Mouse (Mus musculus): Measurements from ENCODE around the gene Eif2ak1. TPM values are rescaled to one million over a fixed set of nuclear protein-coding genes. Genes with fewer than 3 reads are reported as not detected.

Eif2ak1 gene
- polyA plus RNA-seq, 1 experiment from 2014 or later, result 45.5 TPM

DNA sequence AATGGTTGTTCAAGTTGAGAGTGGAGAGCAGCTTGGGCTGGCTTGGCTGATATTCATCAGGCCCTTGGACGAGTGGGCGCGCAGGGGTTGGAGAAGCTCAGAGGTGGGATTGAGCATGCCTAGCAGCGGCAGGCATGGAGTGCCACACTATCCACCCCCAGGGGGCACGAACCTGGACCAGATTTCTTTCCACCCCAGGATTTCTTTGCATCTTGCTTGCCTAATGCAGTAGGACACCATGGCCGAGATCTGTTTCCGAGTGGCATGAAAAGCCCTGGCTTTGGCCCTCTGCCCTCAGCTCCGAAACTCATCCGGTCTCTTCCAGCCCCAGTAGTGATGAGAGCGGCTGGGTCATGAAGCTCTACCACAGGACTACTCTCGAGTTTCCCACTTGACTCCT is 115.8 kb downstream of the Eif2ak1 start:
- H3K4me2 ChIP-seq, result no peak overlapping the region
- H3K9me3 ChIP-seq, result no peaks in the 10 kb centered on the region
- WGBS, result 83% methylated on average over 11 of the region's 11 CpGs
- no peak overlapping the region for H3K4me3 ChIP-seq
- no peak overlapping the region for H3K27ac ChIP-seq
- peaks cover 4% of the 10 kb centered on the region; the same call in 1 of the 2 replicates for H3K4me1 ChIP-seq (replicated peaks)
- no peak for ATAC-seq (ENCODE audit: low FRiP score)
- H3K27me3 ChIP-seq, result no peaks in the 10 kb centered on the region
- H3K9ac ChIP-seq, result no peak overlapping the region
- H3K36me3 ChIP-seq, result peaks cover 40% of the 10 kb centered on the region

DNA sequence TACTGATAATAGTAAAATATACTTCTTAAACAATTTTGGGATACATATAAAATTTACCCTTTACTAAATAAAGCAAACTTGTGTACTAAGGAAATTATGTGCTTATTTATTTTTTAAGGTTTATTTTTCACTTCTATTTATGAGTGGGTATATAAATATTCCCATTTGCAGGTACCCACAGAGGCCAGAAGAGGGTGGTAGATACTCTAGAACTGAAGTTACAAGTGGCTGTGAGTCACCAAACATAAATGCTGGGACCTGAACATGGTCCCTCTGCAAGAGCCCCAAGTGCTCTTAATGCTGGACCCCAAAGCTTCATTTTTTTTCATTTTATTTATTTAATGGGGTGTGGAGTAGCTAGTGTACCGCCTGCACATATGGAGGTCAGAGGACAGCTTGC is 116.3 kb downstream of the Eif2ak1 start:
- Histone ChIP-seq H3K27ac (no peak overlapping the region), H3K9ac (no peak overlapping the region), H3K27me3 (no peaks in the 10 kb centered on the region), H3K4me1 (replicated peaks) (peaks cover 4% of the 10 kb centered on the region; the same call in 1 of the 2 replicates), H3K4me2 (no peak overlapping the region), H3K9me3 (no peaks in the 10 kb centered on the region), H3K36me3 (peaks cover 35% of the 10 kb centered on the region), H3K4me3 (no peak overlapping the region)
- WGBS, result 86% methylated on average over 1 of the region's 1 CpGs
- no peak for ATAC-seq (ENCODE audit: low FRiP score)

DNA sequence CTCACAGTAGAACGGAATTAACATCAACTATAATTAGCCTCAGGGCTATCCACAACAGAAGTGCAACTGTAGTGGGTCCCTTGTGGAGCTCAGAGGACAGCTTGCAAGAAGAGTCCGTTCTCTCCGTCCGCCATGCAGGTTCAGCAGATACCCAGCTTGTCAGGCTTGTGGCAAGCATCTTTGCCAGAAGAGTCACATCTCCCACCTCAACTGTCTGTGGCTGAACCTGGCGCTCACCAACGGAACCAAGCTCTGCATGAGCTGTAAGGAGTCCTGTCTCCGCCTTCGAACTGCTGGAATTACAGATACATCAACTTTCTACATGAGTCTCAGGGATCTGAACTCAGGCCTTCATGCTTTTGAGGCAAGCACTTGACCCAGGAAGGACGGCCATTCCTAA is 118.6 kb downstream of the Eif2ak1 start:
- Histone ChIP-seq H3K4me3 (no peak overlapping the region), H3K9ac (no peak overlapping the region), H3K4me1 (replicated peaks) (peaks cover 4% of the 10 kb centered on the region; the same call in 1 of the 2 replicates), H3K36me3 (peaks cover 13% of the 10 kb centered on the region), H3K27ac (no peak overlapping the region), H3K4me2 (no peak overlapping the region), H3K9me3 (no peaks in the 10 kb centered on the region), H3K27me3 (no peaks in the 10 kb centered on the region)
- WGBS, result 90% methylated on average over 9 of the region's 9 CpGs
- no peak for ATAC-seq (ENCODE audit: low FRiP score)

DNA sequence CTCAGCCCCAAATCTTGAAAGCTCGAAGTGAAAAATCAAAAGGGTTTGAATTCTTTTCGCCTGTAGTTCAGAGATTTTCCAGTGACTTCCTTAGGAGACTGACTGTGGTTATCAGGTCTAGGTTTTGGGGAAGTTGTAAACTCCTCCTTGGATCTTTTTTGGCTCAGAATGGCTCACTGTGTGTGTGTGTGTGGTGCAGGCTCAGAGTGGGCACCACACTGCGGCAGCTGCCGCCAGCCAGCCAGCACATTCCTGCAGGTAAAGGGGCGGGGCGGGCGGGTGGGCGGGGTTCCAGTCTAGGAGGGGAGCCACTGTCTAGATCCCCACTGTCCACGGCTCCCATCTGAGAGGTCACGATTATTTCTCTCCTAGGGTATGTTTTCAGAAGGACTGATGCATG is 124.0 kb downstream of the Eif2ak1 start:
- 25% methylated on average over 10 of the region's 10 CpGs for WGBS
- no peak overlapping the region for H3K27ac ChIP-seq
- H3K4me1 ChIP-seq (replicated peaks), result no peaks in the 10 kb centered on the region
- H3K9ac ChIP-seq, result no peak overlapping the region
- H3K4me2 ChIP-seq, result no peak overlapping the region
- no peak for ATAC-seq (ENCODE audit: low FRiP score)
- no peaks in the 10 kb centered on the region for H3K27me3 ChIP-seq
- no peak overlapping the region for H3K4me3 ChIP-seq
- H3K9me3 ChIP-seq, result no peaks in the 10 kb centered on the region
- H3K36me3 ChIP-seq, result no peaks in the 10 kb centered on the region

DNA sequence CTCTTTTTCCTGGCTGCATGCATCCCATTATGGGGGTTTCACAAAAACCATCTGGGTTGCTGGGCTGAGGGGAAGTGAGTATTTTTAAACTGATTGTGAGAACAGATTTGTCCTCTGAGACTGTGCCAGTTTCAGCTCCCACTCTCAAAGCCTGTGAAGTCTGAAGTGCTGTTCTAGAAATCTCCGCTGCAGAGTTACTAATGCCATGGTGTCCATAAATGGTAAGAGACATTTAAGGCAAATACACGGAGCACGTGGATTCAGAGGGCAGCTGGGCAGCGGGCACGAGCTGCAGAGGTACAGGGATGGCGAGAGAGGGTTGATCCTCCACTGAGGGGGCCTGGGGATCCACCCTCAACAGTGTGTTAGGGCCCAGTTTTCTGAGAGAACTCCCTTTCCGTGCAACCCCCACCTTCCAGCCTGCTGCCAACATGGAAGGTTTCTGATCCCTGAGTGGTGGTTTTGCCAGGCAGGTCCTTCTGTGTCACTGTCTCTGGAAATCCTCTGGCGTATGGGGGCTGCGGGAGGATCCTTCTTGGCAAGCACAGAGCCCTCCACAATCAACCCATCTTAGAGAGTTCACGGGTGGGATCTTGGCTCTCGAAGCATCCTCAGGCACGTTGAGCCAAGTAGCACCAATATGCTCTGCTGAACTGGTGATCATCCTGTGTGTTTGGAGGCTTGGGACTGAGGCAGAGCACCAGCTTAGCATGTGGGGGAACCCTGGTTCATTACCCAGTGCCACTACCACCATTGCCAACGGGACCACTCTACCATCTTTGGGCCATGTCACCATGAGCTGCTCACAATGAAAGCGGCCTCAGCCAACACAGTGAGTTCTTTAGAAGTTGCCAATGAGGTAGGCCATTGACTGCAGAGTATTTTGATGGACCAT is 125.9 kb downstream of the Eif2ak1 start:
- ATAC-seq (ENCODE audit: low FRiP score), result no peak
- H3K4me2 ChIP-seq, result no peak overlapping the region
- H3K36me3 ChIP-seq, result no peaks in the 10 kb centered on the region
- 93% methylated on average over 14 of the region's 14 CpGs for WGBS
- no peak overlapping the region for H3K27ac ChIP-seq
- H3K9ac ChIP-seq, result no peak overlapping the region
- no peaks in the 10 kb centered on the region for H3K4me1 ChIP-seq (replicated peaks)
- no peak overlapping the region for H3K4me3 ChIP-seq
- H3K9me3 ChIP-seq, result no peaks in the 10 kb centered on the region
- H3K27me3 ChIP-seq, result no peaks in the 10 kb centered on the region

DNA sequence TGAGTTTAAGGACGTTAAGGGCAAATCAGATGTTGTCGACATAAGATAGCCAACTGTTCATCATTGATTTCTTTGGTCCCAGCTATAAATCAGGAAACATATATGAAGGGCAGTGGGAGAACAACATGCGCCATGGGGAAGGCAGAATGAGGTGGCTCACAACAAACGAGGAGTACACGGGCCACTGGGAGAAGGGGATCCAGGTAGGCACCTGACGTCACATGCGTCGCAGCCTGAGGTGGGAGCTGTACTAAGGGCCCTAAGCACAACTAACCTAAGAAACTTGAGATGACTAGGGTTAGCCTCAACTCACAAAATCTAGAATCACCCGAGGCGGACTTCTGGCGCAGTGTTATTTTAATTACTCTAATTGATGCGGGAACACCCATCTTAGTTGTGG is 130.8 kb downstream of the Eif2ak1 start:
- no peak for ATAC-seq (ENCODE audit: low FRiP score)
- Histone ChIP-seq H3K4me2 (no peak overlapping the region), H3K9ac (no peak overlapping the region), H3K4me1 (replicated peaks) (no peaks in the 10 kb centered on the region), H3K36me3 (no peaks in the 10 kb centered on the region), H3K9me3 (no peaks in the 10 kb centered on the region), H3K27me3 (no peaks in the 10 kb centered on the region), H3K4me3 (no peak overlapping the region), H3K27ac (no peak overlapping the region)
- 90% methylated on average over 12 of the region's 12 CpGs for WGBS

DNA sequence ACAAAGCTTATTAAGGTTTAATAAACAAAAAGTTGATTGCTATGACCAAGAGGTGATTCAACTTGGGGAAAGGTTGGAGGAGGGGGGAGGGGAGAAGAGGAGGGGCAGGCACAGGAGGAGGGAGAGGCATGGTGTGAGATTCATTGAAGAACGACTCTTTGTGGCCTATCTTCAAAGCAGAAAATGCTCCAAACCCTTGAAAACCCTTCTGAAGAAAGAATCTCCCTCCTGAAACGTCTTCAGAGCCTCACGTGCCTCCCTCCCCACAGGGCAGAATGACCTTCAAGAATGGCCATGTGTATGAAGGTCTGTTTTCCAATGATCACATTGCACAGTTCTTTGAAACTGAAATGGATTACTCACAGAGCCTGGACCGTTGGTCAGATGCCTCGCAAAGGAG is 132.4 kb downstream of the Eif2ak1 start:
- no peaks in the 10 kb centered on the region for H3K9me3 ChIP-seq
- no peaks in the 10 kb centered on the region for H3K36me3 ChIP-seq
- no peak overlapping the region for H3K4me3 ChIP-seq
- ATAC-seq (ENCODE audit: low FRiP score), result no peak
- no peaks in the 10 kb centered on the region for H3K4me1 ChIP-seq (replicated peaks)
- no peaks in the 10 kb centered on the region for H3K27me3 ChIP-seq
- 41% methylated on average over 5 of the region's 5 CpGs for WGBS
- no peak overlapping the region for H3K9ac ChIP-seq
- no peak overlapping the region for H3K27ac ChIP-seq
- no peak overlapping the region for H3K4me2 ChIP-seq

Other genes starting within 250 kb of the Eif2ak1 start
- 34.2 and 37.9 TPM in 2 replicates for gene Cyth3, start 195.3 kb upstream of the Eif2ak1 start, polyA plus RNA-seq (2015; fragmentation: Nextera tagmentation; extraction: Ambion mirVana)
- 28.6 and 29.3 TPM in 2 replicates for gene Usp42, start 85.5 kb upstream of the Eif2ak1 start, polyA plus RNA-seq (2015; fragmentation: Nextera tagmentation; extraction: Ambion mirVana)
- gene Ankrd61, start 79.9 kb downstream of the Eif2ak1 start, polyA plus RNA-seq (2015; fragmentation: Nextera tagmentation; extraction: Ambion mirVana), result 0.43 and 0.66 TPM in 2 replicates
- gene Aimp2, start 92.1 kb downstream of the Eif2ak1 start, polyA plus RNA-seq (2015; fragmentation: Nextera tagmentation; extraction: Ambion mirVana), result 82.8 and 83.2 TPM in 2 replicates
- 26.8 and 33.1 TPM in 2 replicates for gene Pms2, start 92.2 kb downstream of the Eif2ak1 start, polyA plus RNA-seq (2015; fragmentation: Nextera tagmentation; extraction: Ambion mirVana)
- gene Gm42421, start 110.4 kb downstream of the Eif2ak1 start, polyA plus RNA-seq (2015; fragmentation: Nextera tagmentation; extraction: Ambion mirVana), result 1.9 and 2.4 TPM in 2 replicates
- 3.1 and 3.2 TPM in 2 replicates for gene Rsph10b, start 115.2 kb downstream of the Eif2ak1 start, polyA plus RNA-seq (2015; fragmentation: Nextera tagmentation; extraction: Ambion mirVana)
- 80.9 and 88.5 TPM in 2 replicates for gene Ccz1, start 197.1 kb downstream of the Eif2ak1 start, polyA plus RNA-seq (2015; fragmentation: Nextera tagmentation; extraction: Ambion mirVana)
- gene Ocm, start 208.9 kb downstream of the Eif2ak1 start, polyA plus RNA-seq (2015; fragmentation: Nextera tagmentation; extraction: Ambion mirVana), result 0.70 TPM in 1 of 2 replicates, not detected in the other